In the genomic region with DNA sequence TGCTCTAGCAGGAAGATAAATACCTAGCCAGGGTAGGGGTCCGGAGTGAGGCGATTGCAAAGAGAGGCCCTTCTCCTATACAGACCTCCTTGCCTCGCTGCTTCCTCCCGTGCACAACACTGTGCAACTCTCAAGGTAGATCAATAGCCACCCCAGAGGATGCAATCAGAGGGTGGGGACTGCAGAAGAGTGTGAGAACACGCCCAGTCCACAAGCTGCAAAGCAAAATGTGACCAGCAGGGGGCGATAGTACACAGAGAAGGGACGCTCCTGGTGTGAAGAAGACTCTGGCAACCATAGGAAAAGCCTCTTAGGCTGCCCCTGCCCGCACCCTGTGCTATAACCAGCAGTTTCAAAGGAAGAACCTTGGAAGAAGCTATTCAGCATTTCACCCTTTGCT, we compare ENCODE assay signal across 9 mouse cellular contexts.
DNase-seq lines count a peak whose midpoint lies in the region; ATAC-seq and TF ChIP-seq lines count a peak whose summit lies in the region.
"Had no signal": no experiment of that assay in that cellular context is flagged by ENCODE, and none has a peak within 500 bp of the region (broad histone marks: within the 10 kb centered on the region; RNA-seq: fewer than 3 reads in every experiment).

No protein-coding gene starts in this region.

- no peak overlapping the region for H3K9ac ChIP-seq in liver, embryonic 12.5 days
- H3K9ac ChIP-seq in intestine, postnatal 0 days (ENCODE audit: low read depth, low read length), result no peak overlapping the region
- no peak overlapping the region for H3K9ac ChIP-seq in midbrain, embryonic 15.5 days

- no peak overlapping the region for H3K27ac ChIP-seq in liver, embryonic 12.5 days
- H3K27ac ChIP-seq in intestine, postnatal 0 days (ENCODE audit: low read depth, low read length), result no peak overlapping the region
- H3K27ac ChIP-seq in midbrain, embryonic 15.5 days, result no peak overlapping the region

- no peaks in the 10 kb centered on the region for H3K4me1 ChIP-seq in liver, embryonic 12.5 days
- H3K4me1 ChIP-seq in intestine, postnatal 0 days (replicated peaks; ENCODE audit: control insufficient read depth, insufficient read depth, low read length), result no peaks in the 10 kb centered on the region
- H3K4me1 ChIP-seq in midbrain, embryonic 15.5 days, result no peaks in the 10 kb centered on the region

- DNase-seq in liver, result peak; percentile 58
- peak; percentile 53 to 70 for DNase-seq in cerebellum, postnatal 25 days
- peak; percentile 73 to 75 for DNase-seq in frontal cortex, postnatal 36 days (ENCODE audit: low spot score in 2 of 2)
- DNase-seq in left cerebral cortex, postnatal 36 days (ENCODE audit: low spot score in 2 of 2), result peak; percentile 55 to 64
- peak; percentile 73 for DNase-seq in testis, postnatal 14 days (ENCODE audit: low spot score)

- WGBS in liver, embryonic 12.5 days (ENCODE audit: insufficient replicate concordance), result 29% methylated on average over 8 of the region's 8 CpGs
- 38% methylated on average over 8 of the region's 8 CpGs for WGBS in intestine, postnatal 0 days
- WGBS in midbrain, embryonic 15.5 days, result 35% methylated on average over 8 of the region's 8 CpGs

- no peaks in the 10 kb centered on the region for H3K9me3 ChIP-seq in liver, embryonic 12.5 days (replicated peaks)
- no peaks in the 10 kb centered on the region for H3K9me3 ChIP-seq in intestine, postnatal 0 days (ENCODE audit: control insufficient read depth)
- H3K9me3 ChIP-seq in midbrain, embryonic 15.5 days, result no peaks in the 10 kb centered on the region

- H3K4me2 ChIP-seq in liver, embryonic 12.5 days, result no peak overlapping the region
- no peak overlapping the region for H3K4me2 ChIP-seq in intestine, postnatal 0 days (replicated peaks; ENCODE audit: low read depth)
- H3K4me2 ChIP-seq in midbrain, embryonic 15.5 days, result no peak overlapping the region

- no peaks in the 10 kb centered on the region for H3K36me3 ChIP-seq in liver, embryonic 12.5 days
- H3K36me3 ChIP-seq in intestine, postnatal 0 days (ENCODE audit: control insufficient read depth, insufficient read depth), result no peaks in the 10 kb centered on the region
- H3K36me3 ChIP-seq in midbrain, embryonic 15.5 days (replicated peaks), result no peaks in the 10 kb centered on the region

- intact Hi-C loops in left cerebral cortex, postnatal 36 days (cut with DNase I), result loop anchor here (2.0 kb wide), 2 partner anchors 83 to 193 kb away; no protein-coding TSS in a partner anchor

- TF ChIP-seq CTCF in intestine, postnatal 0 days (IDR thresholded peaks at IDR 0.05; ENCODE audit: low read depth), result peak; percentile 79

- no peak for ATAC-seq in liver, embryonic 12.5 days
- no peak for ATAC-seq in intestine, postnatal 0 days
- ATAC-seq in midbrain, embryonic 15.5 days (replicated peaks), result peak; percentile 50; the same call in 1 of the 2 replicates

- H3K4me3 ChIP-seq in liver, embryonic 12.5 days, result no peak overlapping the region
- H3K4me3 ChIP-seq in intestine, postnatal 0 days (ENCODE audit: low read depth, low read length), result no peak overlapping the region
- H3K4me3 ChIP-seq in midbrain, embryonic 15.5 days, result no peak overlapping the region
- H3K4me3 ChIP-seq: myocyte had no signal

- H3K27me3 ChIP-seq in liver, embryonic 12.5 days (replicated peaks), result no peaks in the 10 kb centered on the region
- no peaks in the 10 kb centered on the region for H3K27me3 ChIP-seq in intestine, postnatal 0 days (replicated peaks; ENCODE audit: control insufficient read depth, insufficient read depth, low read length)
- no peaks in the 10 kb centered on the region for H3K27me3 ChIP-seq in midbrain, embryonic 15.5 days (replicated peaks)
